Mouse (Mus musculus) megakaryocyte, embryonic 14.5 days (primary cell): ENCODE results near the gene Frrs1.

Experiments
- FLI1 ChIP-seq: IDR thresholded peaks from 2 replicates; pipeline ENCODE4 v1.6.1; 2012; ENCODE audit warnings: low read length, inconsistent platforms, mixed read lengths
- GATA1 ChIP-seq: IDR thresholded peaks from 3 replicates; pipeline ENCODE4 v1.6.1; 2012; ENCODE audit warnings: mixed read lengths, low read length, inconsistent platforms, borderline replicate concordance

GRCm38 (mm10) chr3:116950665-116951115, 91.4 kb downstream of the Frrs1 start:
- no peak for TF ChIP-seq GATA1
- TF ChIP-seq FLI1: no peak
